In genomic region chr4:143325625-143325941, GRCm38 (mm10) we compare ENCODE assay signal across 8 mouse cellular contexts. TPM values are rescaled to one million over a fixed set of nuclear protein-coding genes. Genes with fewer than 3 reads are reported as not detected.
DNase-seq lines count a peak whose midpoint lies in the region; ATAC-seq and TF ChIP-seq lines count a peak whose summit lies in the region.

No protein-coding gene starts in this region.

- H3K9me3 ChIP-seq in ES-Bruce4 (replicated peaks; ENCODE audit: control insufficient read depth, insufficient read depth, low read length, poor library complexity, severe bottlenecking), result no peaks in the 10 kb centered on the region
- H3K9me3 ChIP-seq in forebrain, embryonic 14.5 days (replicated peaks; ENCODE audit: control insufficient read depth, low read length), result no peaks in the 10 kb centered on the region
- H3K9me3 ChIP-seq in liver, embryonic 16.5 days (replicated peaks; ENCODE audit: control insufficient read depth, low read length), result no peaks in the 10 kb centered on the region
- no peaks in the 10 kb centered on the region for H3K9me3 ChIP-seq in neural tube, embryonic 14.5 days (ENCODE audit: control insufficient read depth, low read length)

- DNase-seq in forebrain, embryonic 14.5 days (ENCODE audit: low spot score), result peak; percentile 85
- DNase-seq in heart, postnatal 14 days, result peak; percentile 75 to 87
- DNase-seq in layer of hippocampus, adult 11-12 months (ENCODE audit: low spot score), result peak; percentile 82
- DNase-seq in thymus, postnatal 14 days, result peak; percentile 63

- TF ChIP-seq CTCF in ES-Bruce4 (IDR thresholded peaks at IDR 0.05; ENCODE audit: low read depth, low read length), result peak; percentile 92

- no peak for TF ChIP-seq POLR2A in ES-Bruce4 (IDR thresholded peaks at IDR 0.05; ENCODE audit: insufficient read depth, low read length)

- no peak overlapping the region for H3K9ac ChIP-seq in ES-Bruce4 (ENCODE audit: low read depth, poor library complexity, severe bottlenecking)
- peak overlapping the region; percentile 29; the same call in 1 of the 2 replicates for H3K9ac ChIP-seq in forebrain, embryonic 14.5 days (ENCODE audit: low read length)
- no peak overlapping the region for H3K9ac ChIP-seq in liver, embryonic 16.5 days (ENCODE audit: low read depth, low read length)
- no peak overlapping the region for H3K9ac ChIP-seq in neural tube, embryonic 14.5 days (replicated peaks; ENCODE audit: low read depth, low read length)

- no peak for TF ChIP-seq EP300 in ES-Bruce4 (IDR thresholded peaks at IDR 0.05; ENCODE audit: insufficient read depth, low read depth, low read length)

- no peaks in the 10 kb centered on the region for H3K36me3 ChIP-seq in ES-Bruce4 (ENCODE audit: control insufficient read depth, insufficient read depth, low read length, poor library complexity, severe bottlenecking)
- no peaks in the 10 kb centered on the region for H3K36me3 ChIP-seq in forebrain, embryonic 14.5 days (ENCODE audit: control insufficient read depth, insufficient read depth, low read length)
- no peaks in the 10 kb centered on the region for H3K36me3 ChIP-seq in liver, embryonic 16.5 days (ENCODE audit: control insufficient read depth, insufficient read depth)
- no peaks in the 10 kb centered on the region for H3K36me3 ChIP-seq in neural tube, embryonic 14.5 days (ENCODE audit: control insufficient read depth, insufficient read depth, low read length)

- H3K4me3 ChIP-seq in ES-Bruce4 (ENCODE audit: low read depth, low read length), result no peak overlapping the region
- H3K4me3 ChIP-seq in forebrain, embryonic 14.5 days (ENCODE audit: low read depth, low read length), result peak overlapping the region; percentile 17
- no peak overlapping the region for H3K4me3 ChIP-seq in liver, embryonic 16.5 days (ENCODE audit: low read depth, low read length)
- peak overlapping the region; percentile 22; the same call in 1 of the 2 replicates for H3K4me3 ChIP-seq in neural tube, embryonic 14.5 days (ENCODE audit: low read depth, low read length)

- H3K27me3 ChIP-seq in ES-Bruce4 (ENCODE audit: control insufficient read depth, insufficient read depth, low read length, poor library complexity, severe bottlenecking), result no peaks in the 10 kb centered on the region
- no peaks in the 10 kb centered on the region for H3K27me3 ChIP-seq in forebrain, embryonic 14.5 days (replicated peaks; ENCODE audit: control insufficient read depth, insufficient read depth, low read length)
- no peaks in the 10 kb centered on the region for H3K27me3 ChIP-seq in liver, embryonic 16.5 days (ENCODE audit: control insufficient read depth, insufficient read depth, low read depth, low read length)
- no peaks in the 10 kb centered on the region for H3K27me3 ChIP-seq in neural tube, embryonic 14.5 days (ENCODE audit: control insufficient read depth, insufficient read depth, low read length)

- intact Hi-C loops in heart, postnatal 14 days (cut with DNase I), result loop anchor here (1.0 kb wide), 1 partner anchor 55 kb away; no protein-coding TSS in a partner anchor

- H3K27ac ChIP-seq in ES-Bruce4 (ENCODE audit: insufficient read depth, low read length), result no peak overlapping the region
- H3K27ac ChIP-seq in forebrain, embryonic 14.5 days (ENCODE audit: low read depth, low read length), result no peak overlapping the region
- no peak overlapping the region for H3K27ac ChIP-seq in liver, embryonic 16.5 days (ENCODE audit: low read length)
- no peak overlapping the region for H3K27ac ChIP-seq in neural tube, embryonic 14.5 days (ENCODE audit: low read depth, low read length)

- peaks cover 2% of the 10 kb centered on the region for H3K4me1 ChIP-seq in ES-Bruce4 (ENCODE audit: control insufficient read depth, insufficient read depth, low read length)
- no peaks in the 10 kb centered on the region for H3K4me1 ChIP-seq in forebrain, embryonic 14.5 days (ENCODE audit: control insufficient read depth, insufficient read depth, low read length)
- H3K4me1 ChIP-seq in liver, embryonic 16.5 days (ENCODE audit: control insufficient read depth, low read depth, low read length), result no peaks in the 10 kb centered on the region
- H3K4me1 ChIP-seq in neural tube, embryonic 14.5 days (ENCODE audit: control insufficient read depth, insufficient read depth, low read length), result peaks cover 6% of the 10 kb centered on the region

- H3K4me2 ChIP-seq in forebrain, embryonic 14.5 days (ENCODE audit: low read length), result peak overlapping the region; percentile 52
- H3K4me2 ChIP-seq in liver, embryonic 16.5 days (ENCODE audit: low read depth, low read length), result peak overlapping the region; percentile 38; the same call in 1 of the 2 replicates
- H3K4me2 ChIP-seq in neural tube, embryonic 14.5 days (ENCODE audit: low read depth, low read length), result peak overlapping the region; percentile 56

- ATAC-seq in cerebellum, adult (ENCODE audit: insufficient number of reproducible peaks, low FRiP score, low TSS enrichment), result peak; percentile 75; the same call in 1 of the 2 replicates
- peak; percentile 63 for ATAC-seq in forebrain, embryonic 14.5 days
- ATAC-seq in liver, embryonic 16.5 days (ENCODE audit: low read depth), result no peak
- peak; percentile 68; the same call in 1 of the 2 replicates for ATAC-seq in neural tube, embryonic 14.5 days (ENCODE audit: low read depth)

- 2% methylated on average over 10 of the region's 10 CpGs for WGBS in forebrain, embryonic 14.5 days
- under 1% methylated on average over 10 of the region's 10 CpGs for WGBS in liver, embryonic 16.5 days (ENCODE audit: insufficient replicate concordance)
- WGBS in neural tube, embryonic 14.5 days, result under 1% methylated on average over 10 of the region's 10 CpGs

RNA-seq across cellular contexts. Expression of gene Lrrc38, which starts 24.0 kb away (rescaled TPM):
- not detected in 2 replicates for polyA plus RNA-seq in ES-Bruce4 (2011; ENCODE audit: insufficient read depth, insufficient read length, low read depth, missing spikeins)
- 0.09 TPM in 1 of 2 replicates, not detected in the other for polyA plus RNA-seq in forebrain, embryonic 14.5 days (2014; fragmentation: Nextera tagmentation; extraction: Ambion mirVana)
- under 1 TPM; 0.12 to 0.24 TPM for total RNA-seq in heart, postnatal 14 days (2021)
- not detected in 2 replicates for polyA plus RNA-seq in liver, embryonic 16.5 days (2015; fragmentation: Nextera tagmentation; extraction: Ambion mirVana)
- polyA plus RNA-seq in neural tube, embryonic 14.5 days (2014; fragmentation: Nextera tagmentation; extraction: Ambion mirVana), result 0.26 and 0.31 TPM in 2 replicates

RNA-seq across cellular contexts. Expression of gene Pdpn, which starts 26.2 kb away (rescaled TPM):
- polyA plus RNA-seq in ES-Bruce4 (2011; ENCODE audit: insufficient read depth, insufficient read length, low read depth, missing spikeins), result 179 and 198 TPM in 2 replicates
- polyA plus RNA-seq in forebrain, embryonic 14.5 days (2014; fragmentation: Nextera tagmentation; extraction: Ambion mirVana), result 65.5 and 70.1 TPM in 2 replicates
- 10 to 100 TPM in 1 of 2 experiments, 1 to 10 TPM in 1; 8.8 to 10.5 TPM for total RNA-seq in heart, postnatal 14 days (2021)
- polyA plus RNA-seq in liver, embryonic 16.5 days (2015; fragmentation: Nextera tagmentation; extraction: Ambion mirVana), result 0.99 and 1.5 TPM in 2 replicates
- polyA plus RNA-seq in neural tube, embryonic 14.5 days (2014; fragmentation: Nextera tagmentation; extraction: Ambion mirVana), result 25.6 and 40.5 TPM in 2 replicates

Comparison
In these comparisons a context has a peak if more than half of its experiments do, and no peak if none do; other contexts are left out.
1. H3K4me3 ChIP-seq: peak in forebrain, embryonic 14.5 days (single experiment) and neural tube, embryonic 14.5 days (single experiment); none in ES-Bruce4 (single experiment) and liver, embryonic 16.5 days (single experiment).
2. RNA of gene Pdpn, which starts 26.2 kb away (polyA plus RNA-seq): 179 to 198 TPM in ES-Bruce4, 65.5 to 70.1 TPM in forebrain, embryonic 14.5 days and 25.6 to 40.5 TPM in neural tube, embryonic 14.5 days; 0.99 to 1.5 TPM in liver, embryonic 16.5 days; every median in the first group is over 10 times any median in the second.
3. Peak in every context shown above with its lines, with median percentiles within 50 percentile points of each other: DNase-seq and H3K4me2 ChIP-seq.